Mouse (Mus musculus): ENCODE data around the gene Chmp4b. TPM values are rescaled to one million over a fixed set of nuclear protein-coding genes. Genes with fewer than 3 reads are reported as not detected.

Gene Chmp4b
- total RNA-seq, 4 experiments from 2014 or later: 119 to 132 (median 124) TPM

GRCm38 (mm10) chr2:154641176-154641575 is 10.3 kb upstream of the Chmp4b start:
- no peak for DNase-seq (ENCODE audit: low spot score)

GRCm38 (mm10) chr2:154642005-154642459 is 9.5 kb upstream of the Chmp4b start:
- DNase-seq (ENCODE audit: low spot score): no peak

GRCm38 (mm10) chr2:154642712-154643385 is 8.7 kb upstream of the Chmp4b start:
- no peak for DNase-seq (ENCODE audit: low spot score)

GRCm38 (mm10) chr2:154646634-154647033 is 4.9 kb upstream of the Chmp4b start:
- no peak for DNase-seq (ENCODE audit: low spot score)

GRCm38 (mm10) chr2:154648086-154648485 is 3.4 kb upstream of the Chmp4b start:
- no peak for DNase-seq (ENCODE audit: low spot score)

- no peak for DNase-seq (ENCODE audit: low spot score)
Observed at GRCm38 (mm10) chr2:154650404-154650803, 1.1 kb upstream of the Chmp4b start.

- no peak for DNase-seq (ENCODE audit: low spot score)
Observed at GRCm38 (mm10) chr2:154654976-154655375, 3.5 kb downstream of the Chmp4b start.

GRCm38 (mm10) chr2:154655878-154656414 is 4.4 kb downstream of the Chmp4b start:
- no peak for DNase-seq (ENCODE audit: low spot score)

GRCm38 (mm10) chr2:154656710-154657485 is 5.4 kb downstream of the Chmp4b start:
- peak; percentile 98 for DNase-seq (ENCODE audit: low spot score)

GRCm38 (mm10) chr2:154657486-154658237 is 6.2 kb downstream of the Chmp4b start:
- peak; percentile 62 for DNase-seq (ENCODE audit: low spot score)

- no peak for DNase-seq (ENCODE audit: low spot score)
Observed at GRCm38 (mm10) chr2:154659070-154659469, 7.6 kb downstream of the Chmp4b start.

- no peak for DNase-seq (ENCODE audit: low spot score)
Observed at GRCm38 (mm10) chr2:154659531-154660074, 8.1 kb downstream of the Chmp4b start.

- no peak for DNase-seq (ENCODE audit: low spot score)
Observed at GRCm38 (mm10) chr2:154668680-154669079, 17.2 kb downstream of the Chmp4b start.

- no peak for DNase-seq (ENCODE audit: low spot score)
Observed at GRCm38 (mm10) chr2:154670106-154670505, 18.6 kb downstream of the Chmp4b start.

- DNase-seq (ENCODE audit: low spot score): no peak
Observed at GRCm38 (mm10) chr2:154670741-154671140, 19.2 kb downstream of the Chmp4b start.

GRCm38 (mm10) chr2:154674008-154674407 is 22.5 kb downstream of the Chmp4b start:
- no peak for DNase-seq (ENCODE audit: low spot score)

- DNase-seq (ENCODE audit: low spot score): peak; percentile 83
Observed at GRCm38 (mm10) chr2:154676653-154677609, 25.4 kb downstream of the Chmp4b start.

GRCm38 (mm10) chr2:154677651-154678139 is 26.2 kb downstream of the Chmp4b start:
- peak; percentile 61 for DNase-seq (ENCODE audit: low spot score)

GRCm38 (mm10) chr2:154678995-154679394 is 27.5 kb downstream of the Chmp4b start:
- no peak for DNase-seq (ENCODE audit: low spot score)

- no peak for DNase-seq (ENCODE audit: low spot score)
Observed at GRCm38 (mm10) chr2:154680337-154680736, 28.8 kb downstream of the Chmp4b start.

Measured in heart, adult 8-10 months (tissue).